Mouse (Mus musculus): ENCODE results near the gene Rasip1.
"Not testable (repeated sequence)": the region's sequence is repeated elsewhere in the genome, so short reads cannot be mapped to it uniquely, and the experiment has no call there.

Rasip1 gene

DNA sequence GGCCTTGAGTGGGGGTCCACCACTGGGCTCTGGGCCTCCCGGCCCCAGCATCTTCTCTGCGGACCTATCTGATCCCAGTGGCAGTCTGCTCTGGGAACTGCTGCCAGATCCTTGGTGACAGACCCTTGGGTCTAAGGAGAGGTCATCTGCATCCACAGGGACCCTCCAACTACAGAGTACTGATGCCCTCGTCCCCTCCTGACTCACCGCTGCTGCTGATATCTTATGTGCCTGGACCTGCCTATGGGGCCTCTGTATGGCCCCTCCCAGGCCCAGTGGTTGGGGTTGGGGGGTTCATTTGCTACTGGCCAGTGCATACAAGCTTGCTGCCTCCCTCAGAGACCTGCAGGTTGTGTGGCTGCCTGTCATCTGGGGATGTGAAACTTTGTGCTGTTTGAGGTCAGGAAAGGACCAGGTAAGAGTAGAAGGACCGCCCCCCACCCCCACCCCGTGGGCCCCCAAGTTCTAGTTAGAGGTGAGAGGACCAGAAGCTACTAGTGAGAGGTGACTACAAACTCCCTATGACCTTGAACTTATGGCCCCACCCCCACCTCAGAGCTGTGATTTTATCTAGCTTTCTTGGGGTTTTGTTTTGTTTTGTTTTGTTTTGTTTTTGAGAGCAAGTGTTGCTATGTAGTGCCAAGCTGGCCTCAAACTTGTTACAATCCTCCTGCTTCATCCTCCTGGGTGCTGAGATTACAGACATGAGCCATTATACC lies 17.7 kb downstream of the Rasip1 start:
- DNase-seq (ENCODE audit: low spot score): no peak

DNA sequence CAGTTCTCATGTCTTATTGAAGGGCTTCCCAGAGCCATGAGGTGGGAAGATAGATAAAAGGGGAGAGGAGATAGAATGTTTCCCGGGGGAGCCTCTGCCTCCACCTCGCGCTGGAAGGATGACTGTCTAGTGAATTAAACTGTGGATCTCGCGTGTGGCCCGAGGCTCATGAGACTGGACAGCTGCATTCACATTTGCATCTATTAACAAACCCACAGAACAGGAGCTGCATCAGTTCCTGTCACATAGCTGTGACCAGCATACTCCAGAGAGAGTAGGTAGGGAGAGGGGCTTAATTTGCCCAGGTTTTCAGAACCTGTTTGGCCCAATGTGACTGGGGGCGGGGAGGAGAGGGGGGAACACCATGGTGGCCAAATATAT lies 18.3 kb downstream of the Rasip1 start:
- no peak for DNase-seq (ENCODE audit: low spot score)

DNA sequence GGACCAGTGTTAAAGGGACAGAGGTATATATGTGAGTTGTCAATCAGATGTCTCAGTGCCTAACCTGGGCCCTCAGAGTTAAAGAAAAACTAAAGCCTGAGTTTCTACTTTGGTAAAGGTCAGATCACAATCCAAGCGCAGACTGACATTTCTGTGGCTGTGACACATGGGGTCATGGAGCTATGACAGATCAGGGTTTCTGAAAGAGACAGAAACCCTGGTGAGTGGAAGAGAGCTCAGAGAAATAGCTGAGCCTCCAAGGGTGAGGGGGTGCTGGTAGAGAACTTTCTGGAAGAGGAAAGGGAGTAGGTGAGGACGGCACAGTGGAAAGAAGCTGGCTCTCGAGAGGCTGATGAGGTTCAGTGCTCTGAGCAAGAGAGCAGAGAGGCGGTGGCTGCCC lies 19.4 kb downstream of the Rasip1 start:
- no peak for DNase-seq (ENCODE audit: low spot score)

DNA sequence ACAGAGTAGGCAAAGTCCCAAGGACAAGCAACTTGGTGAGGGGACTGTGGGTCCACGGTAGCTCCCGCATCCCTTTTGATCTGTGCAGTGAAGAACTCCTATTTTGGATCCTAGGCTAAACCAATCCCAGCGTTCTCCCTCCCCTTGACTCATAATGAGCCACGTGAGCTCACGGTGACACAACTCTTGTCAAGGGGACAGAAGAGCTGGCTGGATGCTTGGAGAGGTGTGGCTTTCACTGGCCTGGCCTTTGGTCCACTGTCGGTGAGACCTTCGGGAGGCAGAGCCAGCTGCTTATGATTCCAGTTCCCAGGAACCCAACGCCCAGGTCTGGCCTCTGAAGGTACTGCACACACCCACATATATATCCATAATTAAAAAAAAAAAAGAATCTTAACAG lies 22.1 kb downstream of the Rasip1 start:
- peak; percentile 48 for DNase-seq (ENCODE audit: low spot score)

DNA sequence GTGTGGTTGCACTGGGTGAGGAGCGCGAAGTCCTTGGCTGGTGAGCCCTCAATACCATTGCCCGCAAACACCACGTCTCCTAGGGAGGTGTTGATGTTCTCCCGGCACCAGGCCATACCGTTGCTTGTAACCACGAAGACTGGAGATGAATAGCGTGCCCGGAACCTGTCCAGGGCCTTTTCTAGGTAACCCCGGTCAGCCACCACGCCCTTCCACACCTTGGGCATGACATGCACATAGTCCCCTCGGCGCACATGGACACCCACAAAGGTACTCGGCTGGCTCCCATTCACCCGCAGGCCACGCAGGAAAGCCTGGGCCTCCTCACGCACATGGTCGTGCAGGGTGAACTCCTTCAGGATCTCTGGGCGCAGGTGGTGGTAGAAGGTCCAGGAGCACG lies 23.2 kb downstream of the Rasip1 start:
- not testable (repeated sequence) for DNase-seq (ENCODE audit: low spot score)

DNA sequence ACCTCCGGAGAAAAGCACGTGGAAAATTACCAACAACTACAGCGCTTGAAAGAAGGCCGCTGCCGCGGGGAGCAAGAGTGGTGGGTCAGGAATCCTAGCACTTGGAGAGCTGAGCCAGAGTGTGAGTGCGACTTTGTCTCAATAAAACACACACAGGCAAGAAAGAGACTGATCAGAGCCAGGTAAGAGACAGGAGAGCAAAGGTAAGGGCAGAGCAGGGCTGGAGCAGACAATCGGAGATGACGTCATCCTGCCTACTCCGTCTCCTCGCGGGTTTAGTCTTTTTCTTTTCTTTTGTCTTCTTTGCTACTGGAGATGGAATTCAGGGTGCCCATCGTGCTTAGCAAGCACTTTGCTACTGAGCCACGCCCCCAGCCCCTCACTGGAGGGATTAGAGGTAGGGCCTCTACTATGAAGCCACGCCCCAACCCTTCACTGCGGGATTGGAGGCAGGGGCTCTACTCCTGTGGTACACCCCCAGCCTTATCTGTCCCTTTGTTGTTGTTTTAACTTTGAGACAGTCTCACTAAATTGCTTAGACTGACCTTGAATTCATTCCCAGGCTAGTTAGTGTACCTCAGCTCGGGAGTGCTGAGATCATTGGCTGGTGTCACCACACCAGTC lies 27.2 kb downstream of the Rasip1 start:
- DNase-seq (ENCODE audit: low spot score): no peak

DNA sequence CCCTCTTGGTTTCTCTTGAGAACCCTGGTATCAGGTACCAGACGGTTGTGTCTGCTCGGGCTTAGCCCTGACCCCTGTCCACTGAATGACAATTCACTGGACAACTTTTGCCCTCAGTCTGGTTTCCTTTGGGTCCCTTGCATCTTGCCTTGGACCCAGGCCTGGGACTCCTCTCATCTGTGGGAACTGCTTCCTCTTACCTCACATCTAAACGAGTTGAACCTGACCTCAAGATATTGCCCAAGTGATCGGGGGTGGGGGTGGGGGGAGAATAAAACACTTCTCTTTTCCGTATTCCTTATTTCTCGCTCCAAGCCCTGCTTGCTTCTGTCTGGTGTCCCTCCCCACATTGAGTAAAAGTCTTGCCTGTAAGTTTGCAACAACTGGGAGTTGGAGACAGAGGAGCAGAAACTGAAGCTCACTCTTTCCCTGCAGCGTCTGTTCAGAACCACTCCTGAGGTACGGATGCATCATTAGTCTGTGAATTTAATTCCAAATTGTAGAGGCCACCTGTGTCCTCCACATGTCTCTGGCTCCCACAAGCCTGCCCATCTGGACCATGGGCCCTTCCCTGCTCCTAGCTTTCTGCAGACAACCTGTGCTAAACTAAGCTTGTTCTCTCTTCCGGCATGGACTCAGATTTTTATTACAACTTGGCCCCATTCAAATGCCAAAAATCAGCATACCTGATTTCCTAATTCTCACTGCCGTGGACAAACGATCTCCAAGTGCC lies 33.6 kb downstream of the Rasip1 start:
- DNase-seq (ENCODE audit: low spot score): no peak

DNA sequence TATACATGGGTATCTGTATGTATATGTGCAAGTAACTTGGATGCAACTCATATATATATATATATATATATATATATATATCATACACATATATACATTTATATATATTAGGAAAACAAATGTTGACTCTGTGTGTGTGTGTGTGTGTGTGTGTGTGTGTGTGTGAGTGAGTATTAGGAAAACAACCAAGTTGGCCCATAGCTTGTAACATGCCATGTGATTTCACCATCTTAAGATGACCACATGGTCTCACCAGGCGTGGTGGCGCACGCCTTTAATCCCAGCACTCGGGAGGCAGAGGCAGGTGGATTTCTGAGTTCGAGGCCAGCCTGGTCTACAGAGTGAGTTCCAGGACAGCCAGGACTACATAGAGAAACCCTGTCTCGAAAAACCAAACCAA lies 34.4 kb downstream of the Rasip1 start:
- not testable (repeated sequence) for DNase-seq (ENCODE audit: low spot score)

DNA sequence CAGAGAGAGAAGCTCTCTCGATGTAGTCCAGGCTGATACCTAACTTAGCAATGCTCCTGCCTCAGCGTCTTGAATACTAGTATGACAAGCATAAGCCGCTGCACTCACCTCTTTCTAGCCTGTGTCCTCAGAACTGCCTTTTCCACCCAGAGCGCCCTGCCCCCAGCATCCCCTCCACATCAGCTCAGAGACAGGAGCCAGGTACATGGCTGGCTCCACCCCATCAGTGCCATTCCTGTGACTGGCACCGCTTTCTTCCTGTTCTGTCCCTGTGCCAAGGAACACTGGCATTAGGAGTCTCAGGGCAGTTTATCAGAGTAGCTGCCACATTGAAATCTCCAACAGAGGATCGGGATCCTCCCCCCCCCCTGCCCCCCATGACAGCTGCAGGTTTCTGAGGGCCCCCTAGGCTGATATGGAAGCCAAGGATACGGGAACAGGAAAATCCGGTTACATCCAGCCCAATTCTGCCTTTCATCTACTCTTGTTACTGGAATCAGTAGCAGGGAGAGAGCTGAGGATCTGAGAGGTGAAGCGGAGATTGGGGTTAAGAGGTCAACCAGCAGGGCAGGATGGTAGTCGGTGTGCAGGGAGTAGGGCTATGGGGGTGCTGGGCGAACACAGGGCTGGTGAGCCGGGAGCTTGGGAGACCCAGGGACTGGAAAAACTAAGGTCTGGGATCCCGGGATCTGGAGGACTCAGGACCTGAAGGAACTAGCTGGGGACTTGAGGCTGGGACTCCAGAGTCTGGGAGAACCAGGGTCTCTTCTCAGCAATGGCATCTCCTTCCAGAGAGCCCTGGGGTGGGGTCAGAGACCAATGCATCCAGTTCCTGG lies 38.2 kb downstream of the Rasip1 start:
- no peak for DNase-seq (ENCODE audit: low spot score)

DNA sequence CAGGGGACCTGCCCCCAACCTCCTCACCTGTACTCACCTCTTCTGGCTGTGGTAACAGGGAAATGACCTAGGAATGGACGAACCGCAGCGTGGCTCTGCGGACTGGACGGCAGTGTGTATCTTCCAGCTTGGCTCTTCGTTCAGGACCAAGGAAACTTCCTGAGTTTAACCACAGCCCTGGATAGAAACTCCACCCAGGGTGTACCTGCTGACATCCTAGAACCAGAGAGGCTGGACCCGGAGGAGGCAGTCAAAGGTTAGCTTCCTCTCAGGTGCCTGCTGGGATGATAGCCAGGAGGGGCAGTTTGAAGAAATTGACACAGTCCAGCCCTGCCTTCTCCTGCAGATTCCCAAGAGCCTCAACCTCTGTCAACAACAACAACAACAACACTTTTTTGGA lies 38.9 kb downstream of the Rasip1 start, which contains the start of gene Fut2:
Fut2 (minus strand) TSS at position 234 of the 400 bp plus-strand sequence.
- DNase-seq (ENCODE audit: low spot score): no peak

DNA sequence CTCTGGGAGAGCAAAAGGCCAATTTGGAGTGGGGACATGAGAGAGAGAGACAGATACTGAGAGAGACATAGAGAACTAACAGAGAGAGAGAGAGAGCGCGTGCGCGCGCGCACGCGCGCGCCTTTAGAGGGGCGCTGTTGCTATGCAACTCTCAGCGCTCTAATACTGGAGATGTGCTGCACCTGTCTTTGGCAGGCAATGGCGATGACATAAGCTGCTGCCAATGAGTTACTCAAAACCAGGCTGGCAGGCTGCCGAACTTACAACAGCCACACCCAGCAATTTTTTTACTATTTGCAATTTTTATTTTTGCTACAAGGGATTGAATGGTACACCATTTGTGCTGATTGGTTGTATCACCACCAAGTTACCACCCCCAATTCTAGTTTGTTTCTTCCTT lies 40.5 kb downstream of the Rasip1 start:
- peak; percentile 22 for DNase-seq (ENCODE audit: low spot score)

DNA sequence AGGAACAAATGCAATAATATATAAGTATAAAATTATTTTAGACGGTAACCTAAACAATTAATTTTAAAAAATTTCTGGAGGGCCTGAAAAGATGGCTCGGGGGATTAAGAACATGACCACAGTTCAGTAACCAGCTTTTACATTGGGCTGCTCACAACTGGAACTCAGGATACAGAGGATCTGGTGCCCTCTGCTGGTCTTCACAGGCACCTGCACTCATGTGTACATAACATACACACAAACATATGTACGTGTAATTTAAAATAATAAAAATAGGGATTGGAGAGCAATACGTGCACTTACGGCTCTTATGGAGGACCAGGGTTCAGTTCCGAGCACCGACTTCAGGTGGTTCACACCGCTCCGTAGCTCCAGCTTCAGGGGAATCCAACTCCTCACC lies 41.6 kb downstream of the Rasip1 start:
- DNase-seq (ENCODE audit: low spot score): no peak

DNA sequence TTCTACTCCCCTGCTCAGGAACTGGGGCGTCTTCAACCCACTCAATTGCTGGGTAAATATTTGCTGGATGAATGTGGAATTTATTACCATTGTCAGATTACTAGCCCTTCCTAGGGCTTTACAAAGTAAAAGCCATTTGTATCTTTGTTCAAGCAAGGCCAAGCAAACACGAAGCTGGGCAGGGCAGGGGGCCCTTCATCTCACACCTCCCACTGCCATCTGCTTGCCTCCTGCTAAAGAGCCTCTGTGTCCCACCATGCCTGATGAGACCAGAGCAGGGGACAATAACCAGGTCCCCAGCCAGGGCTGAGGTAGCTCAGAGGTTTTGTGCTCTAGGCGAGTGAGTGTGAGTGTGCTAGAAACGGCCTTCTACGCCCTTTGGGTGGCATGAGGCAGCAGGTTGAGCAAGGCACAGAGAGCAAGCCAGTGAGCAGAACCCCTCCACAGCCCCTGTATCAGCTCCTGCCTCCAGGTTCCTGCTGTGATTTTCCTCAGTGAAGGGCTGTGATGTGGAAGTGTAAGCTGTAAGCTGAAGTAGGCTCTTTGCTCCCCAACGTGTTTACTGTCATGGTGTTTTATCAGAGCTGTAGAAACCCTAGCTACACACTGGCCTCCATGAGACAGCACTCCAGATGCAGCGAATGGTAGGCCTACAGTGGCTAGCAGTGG lies 50.5 kb downstream of the Rasip1 start:
- no peak for DNase-seq (ENCODE audit: low spot score)

DNA sequence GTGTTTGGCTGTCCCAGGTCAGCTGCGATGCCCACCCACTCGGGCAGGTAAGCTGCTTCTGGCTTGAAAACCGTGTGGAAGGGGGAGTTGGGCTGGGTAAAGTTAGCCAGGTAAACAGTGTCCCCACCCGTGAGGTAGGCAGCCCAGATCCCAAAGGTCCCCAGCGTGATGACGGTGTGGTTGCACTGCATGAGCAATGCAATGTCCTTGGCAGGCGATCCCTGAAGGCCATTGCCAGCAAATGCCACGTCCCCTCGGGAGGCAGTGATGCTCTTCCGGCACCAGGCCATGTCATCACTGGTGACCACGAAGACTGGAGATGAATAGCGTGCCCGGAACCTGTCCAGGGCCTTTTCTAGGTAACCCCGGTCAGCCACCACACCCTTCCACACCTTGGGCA lies 51.2 kb downstream of the Rasip1 start:
- no peak for DNase-seq (ENCODE audit: low spot score)

DNA sequence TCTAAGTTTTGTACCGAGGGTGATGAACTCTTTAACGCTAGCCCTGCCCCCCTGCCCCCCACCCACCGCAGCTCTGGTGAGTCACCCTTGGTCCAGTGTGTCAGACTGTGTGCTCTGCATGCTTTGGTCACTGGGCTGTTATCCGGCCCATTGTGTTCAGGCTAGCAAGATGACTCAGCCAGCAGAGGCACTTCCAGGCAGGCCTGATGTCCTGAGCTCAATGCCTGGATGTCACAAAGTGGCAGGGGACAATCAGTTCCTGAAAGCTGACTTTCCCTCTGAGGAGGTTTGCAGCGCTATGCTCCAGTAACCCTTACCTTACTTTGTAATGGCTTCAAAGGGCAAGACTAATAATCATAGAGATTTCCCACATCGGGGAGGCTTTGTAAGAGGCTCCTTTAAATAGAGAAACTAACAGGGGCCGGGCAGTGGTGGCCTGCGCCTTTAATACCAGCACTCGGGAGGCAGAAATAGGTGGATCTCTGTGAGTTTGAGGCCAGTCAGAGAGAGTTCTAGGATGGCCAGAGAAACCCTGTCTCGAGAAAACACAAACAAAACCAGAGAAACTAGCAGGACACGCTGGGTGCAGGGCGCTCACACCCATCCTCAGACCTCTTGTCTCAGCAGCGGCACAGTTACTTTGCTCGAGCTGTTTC lies 52.8 kb downstream of the Rasip1 start:
- DNase-seq (ENCODE audit: low spot score): peak; percentile 73

DNA sequence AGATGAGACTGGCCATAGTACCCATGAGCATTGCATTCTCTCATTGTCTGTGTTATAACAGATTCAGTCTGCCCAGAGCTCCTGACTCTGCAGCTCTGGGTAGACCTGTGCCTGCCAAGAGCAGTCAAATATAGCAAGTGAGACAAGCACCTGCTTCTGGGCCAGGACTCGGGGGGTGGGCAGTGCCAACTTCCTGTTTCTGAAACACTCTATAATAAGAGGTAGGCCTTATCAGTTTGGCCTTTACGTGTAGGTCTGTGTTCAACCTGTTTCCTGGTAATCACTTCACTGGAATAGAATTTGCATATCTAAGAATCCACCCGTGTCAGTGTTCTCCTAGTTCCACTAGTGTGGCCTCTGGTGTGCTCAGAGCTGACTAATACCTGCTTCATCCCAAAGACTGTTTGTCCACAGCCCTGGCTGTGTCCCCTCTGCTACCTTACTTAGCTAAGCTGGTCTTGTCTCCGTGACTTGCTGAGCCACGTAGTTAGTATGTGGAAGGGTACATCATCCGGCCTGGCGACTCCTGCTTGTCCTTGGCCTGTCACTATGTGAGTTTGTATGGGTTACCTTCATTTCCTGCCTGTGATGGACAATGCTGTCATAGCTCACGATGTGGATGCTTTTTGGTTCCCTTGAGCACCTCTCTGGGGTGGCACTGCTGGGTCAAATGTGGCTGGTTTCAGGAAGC lies 53.9 kb downstream of the Rasip1 start:
- no peak for DNase-seq (ENCODE audit: low spot score)

DNA sequence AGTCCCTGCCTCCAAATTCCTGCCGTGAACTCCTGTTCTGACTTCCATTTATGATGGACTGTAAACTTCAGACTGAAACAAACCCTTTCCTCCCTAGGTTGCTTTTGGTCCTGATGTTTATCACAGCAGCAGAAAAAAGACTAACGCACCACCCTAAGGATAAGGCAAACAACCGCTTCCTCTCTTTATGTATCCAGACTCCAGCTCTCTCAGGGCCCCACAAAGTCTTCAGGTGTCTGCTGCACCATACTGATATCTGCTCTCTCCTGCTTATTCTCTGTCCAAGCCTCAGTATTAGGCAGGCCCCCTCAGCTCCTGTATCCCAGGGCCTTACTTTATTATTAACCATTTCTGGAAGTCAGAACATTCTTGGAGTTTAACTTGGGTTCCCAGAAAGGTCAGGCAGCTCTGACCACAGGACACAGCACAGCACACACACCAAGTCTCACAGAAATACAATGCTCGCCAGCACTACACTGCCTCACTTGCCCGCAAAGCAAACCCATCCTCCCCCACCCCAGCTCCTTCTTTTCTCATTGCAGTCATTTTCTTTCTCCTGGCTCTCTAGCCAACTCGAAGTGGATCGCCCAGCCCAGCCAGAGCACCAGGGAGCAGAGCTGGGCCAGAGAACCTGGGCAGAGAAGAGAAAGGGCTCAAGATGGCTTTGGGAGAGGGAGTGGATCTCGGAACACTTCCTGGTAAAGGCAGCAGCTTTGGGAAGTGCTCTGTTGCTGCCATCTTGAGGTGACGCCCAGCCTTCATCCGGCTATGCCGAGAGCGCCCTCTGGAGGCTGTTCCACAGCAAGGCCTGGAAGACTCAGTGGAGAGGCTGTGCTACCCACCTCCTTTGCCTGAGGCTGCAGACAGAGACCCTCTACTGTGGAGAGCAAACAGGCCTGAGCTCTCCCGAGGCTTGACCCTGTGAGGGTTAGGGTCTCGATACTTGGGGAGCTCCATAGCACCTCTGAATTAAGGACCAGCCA lies 55.1 kb downstream of the Rasip1 start:
- peak; percentile 87 for DNase-seq (ENCODE audit: low spot score)

DNA sequence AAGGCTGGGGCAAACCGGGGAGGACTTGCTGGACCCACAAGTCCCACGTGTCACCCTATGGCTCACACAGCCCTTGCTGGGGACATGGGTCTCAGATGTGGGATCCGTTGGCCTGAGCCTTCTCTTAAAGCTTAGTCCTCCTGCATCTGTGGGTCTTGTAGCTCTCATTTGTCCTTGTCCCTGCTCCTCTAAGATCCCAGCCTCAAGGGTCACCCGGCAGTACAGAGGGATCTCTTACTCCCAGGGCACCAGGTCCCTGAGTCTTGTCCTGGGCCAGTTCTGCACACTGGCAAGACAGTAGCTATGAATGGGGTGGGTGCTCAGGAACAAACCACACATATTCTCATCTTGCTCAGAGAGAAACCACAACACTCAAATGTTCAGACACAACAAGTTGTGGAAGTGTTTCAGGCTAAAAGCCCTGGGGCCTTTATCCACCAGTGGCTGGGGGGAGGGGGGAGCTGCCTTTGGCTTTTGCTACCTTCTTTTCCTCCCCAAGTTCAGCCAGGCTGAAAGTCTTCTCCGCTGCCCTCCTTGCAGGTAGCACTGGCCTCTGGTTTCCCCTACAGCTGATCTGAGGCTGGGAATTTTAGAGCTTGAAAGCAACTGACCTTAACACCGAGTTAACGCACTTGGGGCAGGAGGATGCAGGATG lies 56.2 kb downstream of the Rasip1 start, which contains the start of gene Ntn5:
Ntn5 (plus strand) TSS at position 627 of the 655 bp plus-strand sequence.
- no peak for DNase-seq (ENCODE audit: low spot score)

DNA sequence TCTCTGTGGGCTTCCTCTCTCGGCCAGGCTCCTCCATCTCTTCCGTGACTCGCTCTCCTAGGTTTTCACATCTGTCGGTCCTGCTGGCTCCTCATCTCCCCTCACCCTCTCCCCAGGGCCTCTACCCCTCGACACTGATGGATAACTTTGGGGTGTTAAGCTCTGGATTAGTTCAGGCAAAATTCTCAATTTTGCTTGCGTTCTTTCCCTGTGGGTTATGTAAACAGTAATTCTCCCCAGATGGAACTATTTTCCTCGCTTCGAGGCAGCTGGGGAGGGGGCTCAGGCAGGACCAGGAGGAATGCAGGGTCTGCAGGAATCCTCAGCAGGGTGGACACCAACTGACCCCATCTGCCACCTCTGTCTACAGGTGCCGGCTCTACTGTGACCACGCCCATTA lies 58.5 kb downstream of the Rasip1 start:
- DNase-seq (ENCODE audit: low spot score): no peak
